Mouse (Mus musculus) kidney, adult 2 months (tissue): ENCODE measurements at regions not wholly inside any gene's neighbourhood (a gene's known extent, or its start where the extent isn't known, plus 50 kb on each side); places are given as distances from the start of the nearest gene placed in this dataset.

Experiments
- CTCF ChIP-seq: fragments of 200-500 bp; conservative IDR thresholded peaks from 2 replicates; pipeline ENCODE4 v1.5.1; 2011; ENCODE audit warnings: low read depth, mild to moderate bottlenecking, control low read depth, low read length, moderate library complexity, mixed read lengths; ENCODE audit not compliant: insufficient read depth, insufficient read length
- POLR2A ChIP-seq: fragments of 200-500 bp; IDR thresholded peaks from one replicate; pipeline ENCODE4 v1.6.1; 2011; ENCODE audit warnings: low read depth, low read length, control low read depth

GRCm38 (mm10) chr3:148075841-148076240, 914.5 kb downstream of the Adgrl2 start:
- TF ChIP-seq POLR2A (no peak), CTCF (no peak)
